Mouse (Mus musculus) limb, embryonic 11.5 days (tissue): ENCODE data around the gene Tmem132b. TPM values are rescaled to one million over a fixed set of nuclear protein-coding genes. Genes with fewer than 3 reads are reported as not detected.

Experiments used
- ATAC-seq: fragments of 200-750 bp; cut with Nextera tagmentation; 2 replicates; pipeline ENCODE4 v1.8.0; 2017; ENCODE audit warnings: low read depth; ENCODE audit not compliant: insufficient number of reproducible peaks, low FRiP score, low TSS enrichment
- DNase-seq: peaks from one replicate; pipeline ENCODE4 v3.0.0-alpha.2; 2015; ENCODE audit warnings: low spot score
- H3K27ac ChIP-seq: fragments of 300-500 bp; sonication (generic); replicated peaks from 2 replicates; pipeline ENCODE4 v1.5.1; 2014; ENCODE audit warnings: low read depth, mild to moderate bottlenecking, low read length
- H3K27me3 ChIP-seq: fragments of 300-500 bp; sonication (generic); 2 replicates; pipeline ENCODE4 v1.6.1; 2014; ENCODE audit warnings: mild to moderate bottlenecking, low read length, mixed read lengths; ENCODE audit not compliant: control insufficient read depth, insufficient read depth
- H3K36me3 ChIP-seq: fragments of 300-500 bp; sonication (generic); 2 replicates; pipeline ENCODE4 v1.6.1; 2014; ENCODE audit warnings: mild to moderate bottlenecking, low read length, moderate library complexity, mixed read lengths; ENCODE audit not compliant: control insufficient read depth, insufficient read depth
- H3K4me1 ChIP-seq: fragments of 300-500 bp; sonication (generic); 2 replicates; pipeline ENCODE4 v1.6.1; 2014; ENCODE audit warnings: low read length, mixed read lengths; ENCODE audit not compliant: control insufficient read depth, insufficient read depth
- H3K4me2 ChIP-seq: fragments of 300-500 bp; sonication (generic); 2 replicates; pipeline ENCODE4 v1.6.1; 2014; ENCODE audit warnings: low read depth, mild to moderate bottlenecking, moderate library complexity; ENCODE audit not compliant: severe bottlenecking
- H3K4me3 ChIP-seq: fragments of 300-500 bp; sonication (generic); 2 replicates; pipeline ENCODE4 v1.5.1; 2014; ENCODE audit warnings: low read depth, low read length
- H3K9ac ChIP-seq: fragments of 300-500 bp; sonication (generic); 2 replicates; pipeline ENCODE4 v1.6.1; 2014; ENCODE audit warnings: mild to moderate bottlenecking, low read length
- H3K9me3 ChIP-seq: fragments of 300-500 bp; sonication (generic); 2 replicates; pipeline ENCODE4 v1.6.1; 2016; ENCODE audit warnings: low read length; ENCODE audit not compliant: control insufficient read depth
- WGBS: fragments of 180-500 bp; shearing (Covaris S2); extraction: QIAGEN DNeasy Blood & Tissue Kit; methylation state at CpG from one replicate; pipeline ENCODE4 v1.1.7; 2014; 5-methylcytosine and 5-hydroxymethylcytosine counted together
- polyA plus RNA-seq: library from polyadenylated mRNA; unstranded; fragments of >200 nt; fragmentation: Nextera tagmentation; extraction: Ambion mirVana; gene quantifications from 2 replicates; pipeline ENCODE4 v1.2.1, GENCODE M21; 2014

Tmem132b gene
- polyA plus RNA-seq, 1 experiment from 2014 or later = 0.08 TPM

DNA sequence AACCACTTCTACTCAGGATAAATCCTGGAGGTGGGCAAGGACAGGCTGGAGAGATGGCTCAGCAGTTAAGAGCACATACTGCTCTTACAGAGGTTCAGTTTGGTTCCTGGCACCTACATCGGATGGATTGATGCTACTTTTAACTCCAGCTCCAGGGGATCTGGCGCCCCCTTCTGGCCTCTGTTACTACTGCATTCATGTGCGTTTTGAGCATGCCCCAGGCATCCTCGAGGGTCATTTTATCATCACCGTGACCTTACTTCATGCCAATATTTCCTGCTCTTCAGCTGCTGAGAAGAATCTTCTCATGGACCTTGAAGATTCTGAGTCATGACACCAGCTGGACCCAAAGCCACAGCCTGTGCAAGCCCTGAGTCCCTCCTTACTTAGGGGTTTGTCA is 6.1 kb upstream of the Tmem132b start:
- no peak overlapping the region for H3K27ac ChIP-seq
- no peak overlapping the region for H3K4me2 ChIP-seq
- no peaks in the 10 kb centered on the region for H3K4me1 ChIP-seq
- no peaks in the 10 kb centered on the region for H3K9me3 ChIP-seq
- DNase-seq (no peak), ATAC-seq (no peak)
- H3K4me3 ChIP-seq = no peak overlapping the region
- H3K36me3 ChIP-seq = no peaks in the 10 kb centered on the region
- H3K9ac ChIP-seq = no peak overlapping the region
- H3K27me3 ChIP-seq = peaks cover 10% of the 10 kb centered on the region
- WGBS = 57% methylated on average over 5 of the region's 5 CpGs

GRCm38 (mm10) chr5:125526464-125526863 is 5.1 kb upstream of the Tmem132b start:
- no peak overlapping the region for H3K4me3 ChIP-seq
- H3K36me3 ChIP-seq = no peaks in the 10 kb centered on the region
- H3K9ac ChIP-seq = no peak overlapping the region
- no peaks in the 10 kb centered on the region for H3K9me3 ChIP-seq
- no peaks in the 10 kb centered on the region for H3K4me1 ChIP-seq
- peak; percentile 63 for DNase-seq
- WGBS = 77% methylated on average over 4 of the region's 4 CpGs
- H3K4me2 ChIP-seq = no peak overlapping the region
- no peak for ATAC-seq
- no peak overlapping the region for H3K27ac ChIP-seq
- H3K27me3 ChIP-seq = peaks cover 17% of the 10 kb centered on the region

GRCm38 (mm10) chr5:125529109-125529508 is 2.5 kb upstream of the Tmem132b start:
- H3K27me3 ChIP-seq = peaks cover 43% of the 10 kb centered on the region
- ATAC-seq = no peak
- H3K4me3 ChIP-seq = no peak overlapping the region
- H3K36me3 ChIP-seq = no peaks in the 10 kb centered on the region
- 8% methylated on average over 5 of the region's 5 CpGs for whole genome bisulfite sequencing
- no peak overlapping the region for H3K9ac ChIP-seq
- no peak overlapping the region for H3K27ac ChIP-seq
- H3K4me2 ChIP-seq = no peak overlapping the region
- peaks cover 6% of the 10 kb centered on the region; the same call in 1 of the 2 replicates for H3K4me1 ChIP-seq
- peak; percentile 91 for DNase-seq
- H3K9me3 ChIP-seq = no peaks in the 10 kb centered on the region

GRCm38 (mm10) chr5:125532191-125532544 is 594 bp downstream of the Tmem132b start:
- Histone ChIP-seq H3K27ac (no peak overlapping the region), H3K36me3 (no peaks in the 10 kb centered on the region), H3K4me3 (peak overlapping the region; percentile 35; the same call in 1 of the 2 replicates), H3K9ac (peak overlapping the region; percentile 22; the same call in 1 of the 2 replicates), H3K4me2 (peak overlapping the region; percentile 85), H3K27me3 (peaks cover 63% of the 10 kb centered on the region), H3K9me3 (no peaks in the 10 kb centered on the region), H3K4me1 (peaks cover 6% of the 10 kb centered on the region; the same call in 1 of the 2 replicates)
- peak; percentile 67 for DNase-seq
- ATAC-seq = peak; percentile 61
- WGBS = 1% methylated on average over 13 of the region's 30 CpGs

DNA sequence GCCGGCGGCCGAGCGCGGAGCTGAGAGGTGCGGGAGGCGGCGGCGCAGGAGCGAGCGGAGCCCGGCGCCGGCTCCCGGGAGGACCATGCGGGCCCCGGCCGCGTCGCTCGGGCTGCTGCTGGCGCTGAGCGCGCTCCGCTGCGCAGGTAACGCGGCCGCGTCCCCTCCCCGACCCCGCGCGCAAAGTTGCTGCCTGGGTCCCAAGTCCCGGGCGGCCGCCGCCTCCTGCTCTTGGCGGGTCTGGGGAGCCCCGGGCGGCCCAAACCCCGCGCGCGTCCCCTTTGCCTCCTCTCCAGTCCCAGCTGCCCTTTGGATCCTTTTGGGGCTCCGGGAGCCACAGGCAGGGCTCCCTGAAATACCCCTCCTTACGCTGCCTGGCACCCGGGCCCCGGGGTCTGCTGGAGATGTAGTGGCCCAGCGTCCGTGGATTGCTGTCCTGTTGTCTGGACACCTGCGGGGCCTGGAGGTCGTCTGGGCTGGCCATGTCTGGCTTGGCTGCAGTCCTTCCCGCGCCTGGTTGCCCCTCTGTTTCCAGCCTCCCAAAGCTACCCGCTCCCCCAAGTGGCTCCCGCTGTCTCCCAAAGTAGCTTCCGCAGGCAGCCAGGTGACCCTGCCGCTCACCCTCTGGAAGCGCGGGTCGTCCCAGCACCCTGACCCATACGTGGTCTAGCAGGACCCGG is 1.1 kb downstream of the Tmem132b start:
- Histone ChIP-seq H3K9ac (peak overlapping the region; percentile 22; the same call in 1 of the 2 replicates), H3K9me3 (no peaks in the 10 kb centered on the region), H3K4me2 (peak overlapping the region; percentile 85), H3K27me3 (peaks cover 63% of the 10 kb centered on the region), H3K27ac (no peak overlapping the region), H3K4me3 (peak overlapping the region; percentile 35), H3K36me3 (no peaks in the 10 kb centered on the region), H3K4me1 (peaks cover 6% of the 10 kb centered on the region; the same call in 1 of the 2 replicates)
- 0 out of 2 replicates have a peak, but pooled peaks have one; percentile 17 for ATAC-seq
- WGBS = under 1% methylated on average over 39 of the region's 64 CpGs
- DNase-seq = peak; percentile 49

- H3K4me2 ChIP-seq = peak overlapping the region; percentile 85; the same call in 1 of the 2 replicates
- DNase-seq (no peak), ATAC-seq (no peak)
- peak overlapping the region; percentile 35; the same call in 1 of the 2 replicates for H3K4me3 ChIP-seq
- H3K36me3 ChIP-seq = no peaks in the 10 kb centered on the region
- H3K4me1 ChIP-seq = peaks cover 6% of the 10 kb centered on the region; the same call in 1 of the 2 replicates
- peaks cover 63% of the 10 kb centered on the region for H3K27me3 ChIP-seq
- no peaks in the 10 kb centered on the region for H3K9me3 ChIP-seq
- 2% methylated on average over 24 of the region's 24 CpGs for WGBS
- H3K27ac ChIP-seq = no peak overlapping the region
- no peak overlapping the region; the same call in 1 of the 2 replicates for H3K9ac ChIP-seq
Measured at GRCm38 (mm10) chr5:125533225-125533900, 1.8 kb downstream of the Tmem132b start.

DNA sequence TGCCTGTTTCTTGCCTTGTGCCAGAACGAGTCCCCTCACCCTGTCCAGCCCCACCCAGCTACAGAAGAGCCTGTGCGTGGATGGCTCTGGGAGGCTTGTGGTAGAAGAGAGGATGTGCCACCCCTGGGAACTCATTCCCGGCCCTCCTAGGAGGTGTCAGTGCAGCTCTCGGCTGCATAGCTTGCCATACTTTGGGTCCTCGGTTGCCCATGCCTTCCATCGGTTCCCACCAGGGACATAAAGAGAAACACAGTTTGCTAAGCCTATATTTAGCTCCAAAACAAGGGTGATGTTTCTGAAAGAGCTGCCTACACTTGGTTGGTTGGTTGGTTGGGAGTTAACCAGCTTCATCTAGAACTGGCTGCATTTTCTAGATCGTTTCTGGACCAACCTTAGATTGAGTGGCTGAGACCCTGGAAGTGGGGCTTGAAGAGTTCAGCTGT is 2.6 kb downstream of the Tmem132b start:
- no peak for ATAC-seq
- Histone ChIP-seq H3K4me3 (no peak overlapping the region), H3K4me2 (no peak overlapping the region)

DNA sequence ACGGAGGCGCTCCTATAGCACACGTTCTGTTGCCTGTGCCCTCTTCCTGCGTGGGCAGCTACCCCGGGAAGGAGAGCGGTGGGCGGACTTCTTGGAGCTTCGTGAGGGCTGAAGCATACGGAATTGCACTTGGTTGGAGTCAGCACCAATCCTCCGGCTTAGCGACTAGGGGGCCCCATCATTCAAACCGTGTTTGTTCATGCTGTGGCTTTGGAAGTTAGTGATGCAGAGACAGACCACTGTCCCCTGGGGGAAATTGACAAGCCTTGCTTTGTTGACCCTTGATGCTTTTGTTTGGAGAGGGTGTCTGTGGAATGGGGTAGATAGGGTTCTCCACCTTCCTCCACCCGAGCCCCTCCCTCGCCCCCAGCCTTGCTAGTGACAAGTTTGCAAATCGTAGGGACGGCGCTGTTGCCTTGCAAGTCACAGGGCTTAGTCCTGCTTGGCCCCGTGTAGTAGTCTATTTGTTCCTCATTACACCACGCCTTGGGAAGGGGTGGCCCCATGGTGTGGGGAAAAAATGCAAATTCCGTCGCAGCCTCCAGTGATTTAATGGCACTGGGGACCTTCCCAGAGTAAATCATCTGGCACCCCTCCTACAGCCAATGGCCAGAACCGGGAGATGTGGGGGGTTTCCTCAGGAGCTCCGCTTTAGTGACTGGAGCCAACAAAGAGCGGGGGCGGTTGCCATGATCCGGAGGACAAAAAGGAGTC is 3.2 kb downstream of the Tmem132b start:
- H3K4me1 ChIP-seq = peaks cover 6% of the 10 kb centered on the region; the same call in 1 of the 2 replicates
- H3K9ac ChIP-seq = no peak overlapping the region
- no peak overlapping the region for H3K4me3 ChIP-seq
- H3K27ac ChIP-seq = no peak overlapping the region
- H3K27me3 ChIP-seq = peaks cover 59% of the 10 kb centered on the region
- 2% methylated on average over 26 of the region's 26 CpGs for WGBS
- H3K36me3 ChIP-seq = no peaks in the 10 kb centered on the region
- no peak for ATAC-seq
- no peak for DNase-seq
- no peak overlapping the region for H3K4me2 ChIP-seq
- H3K9me3 ChIP-seq = no peaks in the 10 kb centered on the region

More for the DNA sequence above, 2.6 kb downstream of the Tmem132b start:
- 9% methylated on average over 7 of the region's 7 CpGs for WGBS
- Histone ChIP-seq H3K9ac (no peak overlapping the region), H3K27me3 (peaks cover 63% of the 10 kb centered on the region), H3K36me3 (no peaks in the 10 kb centered on the region), H3K9me3 (no peaks in the 10 kb centered on the region), H3K27ac (no peak overlapping the region), H3K4me1 (peaks cover 6% of the 10 kb centered on the region; the same call in 1 of the 2 replicates)
- DNase-seq = no peak
